Mouse (Mus musculus) adrenal gland, adult (tissue): ENCODE measurements around the gene Sh3bp4.

ENCODE experiments used
- DNase-seq, 2 experiments: peaks; one replicate each; pipeline ENCODE4 v3.0.0; 2022 to 2023; ENCODE audit warnings: low spot score in 1 of 2; ENCODE audit not compliant: inconsistent age in 2 of 2

Gene Sh3bp4

GRCm38 (mm10) chr1:89121466-89121865 lies 51.3 kb downstream of the Sh3bp4 start:
- DNase-seq = peak; percentile 69 to 87

GRCm38 (mm10) chr1:89122376-89122775 lies 52.2 kb downstream of the Sh3bp4 start:
- peak in 1 of 2 experiments; percentile 63 for DNase-seq

GRCm38 (mm10) chr1:89124076-89124475 lies 53.9 kb downstream of the Sh3bp4 start:
- no peak for DNase-seq

GRCm38 (mm10) chr1:89127163-89127562 lies 56.9 kb downstream of the Sh3bp4 start:
- DNase-seq = no peak

- DNase-seq = no peak
Measured at GRCm38 (mm10) chr1:89130429-89130828, 60.2 kb downstream of the Sh3bp4 start.

- DNase-seq = no peak
Measured at GRCm38 (mm10) chr1:89131018-89131540, 60.9 kb downstream of the Sh3bp4 start.

GRCm38 (mm10) chr1:89131707-89132106 lies 61.5 kb downstream of the Sh3bp4 start:
- DNase-seq = peak in 1 of 2 experiments; percentile 72

GRCm38 (mm10) chr1:89133266-89133665 lies 63.1 kb downstream of the Sh3bp4 start:
- peak; percentile 74 to 78 for DNase-seq

GRCm38 (mm10) chr1:89133717-89134116 lies 63.5 kb downstream of the Sh3bp4 start:
- no peak for DNase-seq

GRCm38 (mm10) chr1:89136089-89136811 lies 66.0 kb downstream of the Sh3bp4 start:
- DNase-seq = peak in 1 of 2 experiments; percentile 71

- no peak for DNase-seq
Measured at GRCm38 (mm10) chr1:89137086-89137816, 67.0 kb downstream of the Sh3bp4 start.

- peak in 1 of 2 experiments; percentile 77 for DNase-seq
Measured at GRCm38 (mm10) chr1:89138316-89138715, 68.1 kb downstream of the Sh3bp4 start.

- DNase-seq = no peak
Measured at GRCm38 (mm10) chr1:89140113-89140512, 69.9 kb downstream of the Sh3bp4 start.

GRCm38 (mm10) chr1:89151071-89151470 lies 80.9 kb downstream of the Sh3bp4 start:
- DNase-seq = peak in 1 of 2 experiments; percentile 56

- peak; percentile 56 to 77 for DNase-seq
Measured at GRCm38 (mm10) chr1:89152576-89152975, 82.4 kb downstream of the Sh3bp4 start.

GRCm38 (mm10) chr1:89153203-89153602 lies 83.0 kb downstream of the Sh3bp4 start:
- peak in 1 of 2 experiments; percentile 31 for DNase-seq

- DNase-seq = no peak
Measured at GRCm38 (mm10) chr1:89163483-89163882, 93.3 kb downstream of the Sh3bp4 start.

- DNase-seq = no peak
Measured at GRCm38 (mm10) chr1:89164281-89164680, 94.1 kb downstream of the Sh3bp4 start.

- DNase-seq = no peak
Measured at GRCm38 (mm10) chr1:89164685-89165084, 94.5 kb downstream of the Sh3bp4 start.

- DNase-seq = peak in 1 of 2 experiments; percentile 42
Measured at GRCm38 (mm10) chr1:89166814-89167249, 96.6 kb downstream of the Sh3bp4 start.

- no peak for DNase-seq
Measured at GRCm38 (mm10) chr1:89171275-89171767, 101.1 kb downstream of the Sh3bp4 start.

- DNase-seq = no peak
Measured at GRCm38 (mm10) chr1:89174621-89175020, 104.4 kb downstream of the Sh3bp4 start.
